Mouse (Mus musculus) bone marrow, adult 2 months (tissue): ENCODE results near the gene Ehmt1. TPM values are rescaled to one million over a fixed set of nuclear protein-coding genes. Genes with fewer than 3 reads are reported as not detected.

Source experiments
- H3K27ac ChIP-seq: fragments of 200-500 bp; 2 replicates; pipeline ENCODE4 v1.5.1; 2012; ENCODE audit warnings: low read depth, mild to moderate bottlenecking, control low read depth, inconsistent platforms, low read length; ENCODE audit not compliant: control insufficient read depth, poor library complexity, insufficient read depth
- H3K4me1 ChIP-seq: fragments of 200-500 bp; 2 replicates; pipeline ENCODE4 v1.6.1; 2011; ENCODE audit warnings: low read length; ENCODE audit not compliant: control insufficient read depth, insufficient read depth
- H3K4me3 ChIP-seq: fragments of 200-500 bp; replicated peaks from 2 replicates; pipeline ENCODE3; 2011; ENCODE audit warnings: mild to moderate bottlenecking, low read depth, low read length, control low read depth; ENCODE audit not compliant: control insufficient read depth
- CTCF ChIP-seq: fragments of 200-500 bp; IDR thresholded peaks from 2 replicates; pipeline ENCODE4 v1.5.1; 2011; ENCODE audit warnings: low read length, control low read depth; ENCODE audit not compliant: control insufficient read depth, insufficient read depth
- POLR2A ChIP-seq: fragments of 200-500 bp; IDR thresholded peaks from 2 replicates; pipeline ENCODE4 v1.6.1; 2011; ENCODE audit warnings: low read depth, mild to moderate bottlenecking, control low read depth, low read length, borderline replicate concordance; ENCODE audit not compliant: control insufficient read depth
- WGBS: fragments of 180-500 bp; shearing (Covaris S2); methylation state at CpG from one replicate; pipeline ENCODE4 v1.1.7; 2018; 5-methylcytosine and 5-hydroxymethylcytosine counted together
- polyA plus RNA-seq: library from polyadenylated mRNA; stranded (reverse); fragments of >200 nt; gene quantifications from 2 replicates; pipeline ENCODE4 v1.2.4, GENCODE M21; 2011; ENCODE audit warnings: low replicate concordance; ENCODE audit not compliant: missing spikeins, insufficient read depth, insufficient read length

The Ehmt1 gene
- polyA plus RNA-seq, 1 experiment, result 31.3 TPM

DNA sequence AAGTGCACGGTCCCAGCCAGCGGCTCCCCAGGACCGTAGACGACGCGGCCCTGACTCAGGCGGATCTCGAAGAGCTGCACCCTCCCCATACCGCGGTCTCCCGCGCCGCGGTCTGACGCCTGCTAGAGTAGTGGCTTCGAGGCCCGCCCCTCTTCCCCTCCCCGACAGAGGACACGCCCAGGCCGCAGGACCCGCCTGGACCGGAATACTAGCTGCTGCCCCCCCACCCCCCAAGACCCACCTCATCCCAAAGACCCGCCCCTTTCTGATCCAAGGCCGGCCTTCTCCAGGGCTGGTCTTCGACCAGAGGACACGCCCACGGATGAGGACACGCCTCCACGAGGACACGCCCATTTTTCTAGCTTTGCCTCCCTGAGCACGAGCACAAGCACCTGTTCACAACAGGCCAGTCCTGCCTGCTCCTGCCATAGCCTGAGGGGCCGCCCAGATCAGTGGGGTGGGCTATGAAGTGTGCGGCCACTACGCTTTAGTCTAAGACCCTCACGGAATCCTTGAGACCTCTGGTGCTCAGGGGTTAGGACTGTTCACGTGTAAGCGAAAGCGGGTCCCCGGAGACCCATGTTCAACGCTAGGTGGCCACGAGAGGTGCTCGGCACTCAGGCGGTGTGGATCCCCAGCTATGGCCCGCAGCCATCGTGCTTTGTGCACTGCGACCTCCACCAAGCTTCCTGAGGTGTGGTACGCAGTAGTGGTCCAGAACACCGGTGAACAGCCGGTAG lies 15.8 kb upstream of the Ehmt1 start, which contains the start of gene Arrdc1:
Gene Arrdc1, minus strand, starts transcription at position 196 of the 740 bp plus-strand sequence.
- peak within 1 kb of the TSS; percentile 73 for H3K4me3 ChIP-seq
- H3K4me1 ChIP-seq, result peaks cover 2% of the 10 kb centered on the region; the same call in 1 of the 2 replicates
- TF ChIP-seq POLR2A (peak; percentile 80), CTCF (peak; percentile 55)
- WGBS, result under 1% methylated on average over 48 of the region's 49 CpGs
- peak within 1 kb of the TSS; percentile 97 for H3K27ac ChIP-seq

DNA sequence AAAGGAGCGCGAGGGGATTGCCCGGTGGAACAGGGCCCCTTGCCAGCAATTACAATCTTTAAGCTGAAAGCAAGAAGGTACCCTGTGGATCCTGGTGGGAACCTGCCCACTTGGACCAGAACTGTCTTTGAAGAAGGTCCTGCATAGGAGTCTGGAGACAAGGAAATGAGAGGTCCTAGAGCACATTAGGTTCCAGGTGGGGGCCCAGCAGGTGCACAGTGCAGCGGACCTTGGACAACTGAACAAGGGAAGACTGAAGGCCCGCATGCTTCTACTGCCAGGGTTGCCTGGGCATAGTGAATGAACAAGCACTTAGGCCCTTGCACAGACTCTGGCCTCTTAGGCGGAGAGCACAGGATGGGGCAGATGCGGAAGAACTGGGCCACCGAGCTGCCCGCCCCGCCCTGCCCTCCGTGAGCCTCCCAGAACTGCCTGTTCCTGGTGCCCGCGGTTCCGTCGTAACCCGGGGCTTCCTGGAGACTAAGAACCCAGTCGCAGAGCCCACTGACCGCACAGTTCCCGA lies 15.1 kb upstream of the Ehmt1 start:
- Histone ChIP-seq H3K4me3 (peak overlapping the region; percentile 73), H3K27ac (peak overlapping the region; percentile 97), H3K4me1 (peaks cover 2% of the 10 kb centered on the region; the same call in 1 of the 2 replicates)
- WGBS, result 2% methylated on average over 19 of the region's 19 CpGs
- TF ChIP-seq CTCF, result no peak
- 0 out of 2 replicates have a peak, but pooled peaks have one; percentile 13 for TF ChIP-seq POLR2A

DNA sequence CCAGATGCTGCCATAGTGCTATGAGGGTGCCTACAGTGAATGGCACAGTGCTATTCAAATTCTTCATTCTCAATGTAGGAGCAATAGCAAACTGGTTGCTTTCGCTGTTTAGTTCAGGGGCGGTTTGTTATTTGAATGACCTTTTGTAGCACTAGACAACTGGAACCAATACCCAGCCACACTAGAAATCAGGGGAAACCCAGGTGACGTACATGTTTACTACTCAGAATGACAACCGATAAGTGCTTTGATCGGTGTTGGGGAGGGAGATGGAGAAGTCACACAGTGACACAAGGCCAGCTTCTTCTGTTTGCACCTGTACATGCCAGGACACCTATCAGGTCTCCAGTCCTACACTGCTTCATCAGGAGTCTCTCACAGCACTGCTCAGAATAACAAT lies 10.2 kb upstream of the Ehmt1 start:
- TF ChIP-seq CTCF (no peak), POLR2A (no peak)
- H3K4me3 ChIP-seq, result no peak overlapping the region
- H3K4me1 ChIP-seq, result peaks cover 2% of the 10 kb centered on the region; the same call in 1 of the 2 replicates
- H3K27ac ChIP-seq, result no peak overlapping the region
- WGBS, result 89% methylated on average over 5 of the region's 5 CpGs

DNA sequence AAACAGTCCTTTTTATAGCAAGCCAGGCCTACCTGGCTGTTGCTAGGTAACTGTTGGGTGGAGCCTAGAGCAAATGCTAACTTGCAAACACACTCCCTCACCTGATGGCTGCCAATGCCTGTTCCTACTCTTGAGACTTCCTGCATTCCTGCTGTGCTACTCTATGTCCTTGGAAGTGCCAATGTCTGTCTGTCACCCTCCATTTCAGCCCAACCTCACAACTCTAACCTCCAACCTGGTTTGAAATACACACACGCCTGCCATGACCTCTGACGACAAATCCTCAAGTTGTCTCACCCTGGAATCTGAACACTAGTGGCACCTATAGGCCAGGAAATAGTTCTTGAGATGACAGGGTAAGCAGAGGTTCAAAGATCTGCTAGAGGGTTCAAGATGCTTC lies 9.7 kb upstream of the Ehmt1 start:
- TF ChIP-seq CTCF, result no peak
- TF ChIP-seq POLR2A, result no peak
- no peak overlapping the region for H3K27ac ChIP-seq
- H3K4me1 ChIP-seq, result peaks cover 2% of the 10 kb centered on the region; the same call in 1 of the 2 replicates
- no peak overlapping the region for H3K4me3 ChIP-seq
- 79% methylated on average over 2 of the region's 2 CpGs for WGBS

DNA sequence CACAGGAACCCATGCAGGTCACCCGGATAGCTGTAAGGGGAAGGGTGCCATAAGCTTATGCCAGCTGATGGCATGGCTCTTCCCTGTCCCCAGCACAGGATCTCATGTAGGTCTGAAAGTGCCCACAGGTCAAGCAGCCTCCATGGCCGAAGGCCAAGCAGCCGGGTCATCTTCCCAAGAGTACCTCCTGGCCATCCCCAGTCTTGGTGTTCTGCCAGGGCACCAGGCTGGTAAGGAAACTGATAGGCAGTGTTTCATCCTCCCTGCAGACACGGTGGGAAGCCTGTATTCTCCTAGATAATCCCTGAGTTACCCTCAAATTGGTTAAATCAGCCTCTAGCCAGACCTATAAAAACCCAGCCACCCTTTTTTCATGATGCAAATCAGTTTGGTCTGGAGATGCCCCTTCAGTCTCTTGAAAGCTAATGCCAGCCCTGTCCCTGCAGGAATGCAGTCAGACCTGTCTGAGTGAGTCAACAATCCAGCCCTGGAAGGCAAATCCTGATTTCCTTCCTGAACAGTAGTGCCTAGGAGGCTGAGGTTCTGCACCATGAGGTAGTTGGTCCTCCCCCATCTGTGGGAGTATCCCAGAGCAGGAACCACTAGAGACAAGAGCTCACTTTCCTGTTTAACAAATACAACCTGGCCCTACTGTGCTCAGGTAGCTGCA lies 8.5 kb upstream of the Ehmt1 start:
- H3K4me3 ChIP-seq, result no peak overlapping the region
- no peaks in the 10 kb centered on the region for H3K4me1 ChIP-seq
- WGBS, result 61% methylated on average over 4 of the region's 4 CpGs
- H3K27ac ChIP-seq, result no peak overlapping the region; the same call in 1 of the 2 replicates
- no peak for TF ChIP-seq POLR2A
- no peak for TF ChIP-seq CTCF

DNA sequence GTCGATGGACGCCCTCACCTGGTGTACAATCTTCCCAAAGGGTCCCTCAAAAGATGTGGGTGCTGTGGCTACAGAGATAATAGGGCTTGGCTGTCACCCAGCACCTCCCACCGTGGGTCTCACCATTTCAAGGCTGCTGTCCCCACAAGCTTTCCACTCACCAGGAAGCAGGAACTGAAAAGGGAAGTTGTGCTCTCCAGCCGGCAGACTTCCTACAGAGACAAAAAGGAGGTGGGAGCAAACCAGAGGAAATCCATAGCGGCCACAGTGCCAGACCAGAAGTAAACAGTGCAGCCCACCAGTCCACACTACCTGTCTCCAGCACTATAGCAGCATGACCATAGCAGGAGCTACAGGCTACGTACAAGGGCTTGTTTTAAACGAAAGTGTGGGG lies 7.5 kb upstream of the Ehmt1 start:
- Histone ChIP-seq H3K4me3 (no peak overlapping the region), H3K4me1 (no peaks in the 10 kb centered on the region), H3K27ac (no peak overlapping the region)
- 39% methylated on average over 7 of the region's 7 CpGs for WGBS
- TF ChIP-seq POLR2A, result no peak
- no peak for TF ChIP-seq CTCF

DNA sequence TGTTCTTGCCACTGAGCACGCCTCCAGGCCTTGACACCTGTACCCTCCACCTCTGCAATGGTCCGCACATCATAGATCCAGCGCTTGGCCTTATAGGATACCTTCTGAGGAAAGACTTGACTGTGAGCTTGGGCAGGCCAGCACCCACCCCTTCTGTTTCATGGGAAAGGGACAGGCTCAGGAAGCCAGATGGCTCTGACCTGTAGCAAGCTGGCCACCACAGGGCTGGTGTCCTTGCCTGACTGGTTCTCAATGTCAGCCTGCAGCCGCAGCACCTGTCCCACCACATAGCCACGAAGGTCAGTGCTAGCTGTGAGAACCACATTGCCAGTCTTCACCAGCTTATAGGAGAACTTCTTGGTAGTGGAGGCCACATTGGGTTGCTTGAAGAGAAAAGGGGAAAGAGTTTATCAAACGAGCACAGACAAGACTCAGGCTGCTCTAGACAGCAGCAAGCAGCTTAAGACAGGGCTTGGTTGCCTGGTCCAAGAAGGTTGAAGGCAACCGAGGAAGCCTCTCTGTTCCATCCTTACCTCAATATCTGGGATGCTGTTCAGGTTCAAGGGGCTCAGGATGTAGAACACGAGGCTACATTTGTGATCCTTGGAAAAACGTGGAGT lies 7.0 kb upstream of the Ehmt1 start:
- WGBS, result 77% methylated on average over 9 of the region's 9 CpGs
- no peaks in the 10 kb centered on the region for H3K4me1 ChIP-seq
- no peak for TF ChIP-seq POLR2A
- no peak for TF ChIP-seq CTCF
- H3K27ac ChIP-seq, result no peak overlapping the region
- H3K4me3 ChIP-seq, result no peak overlapping the region

DNA sequence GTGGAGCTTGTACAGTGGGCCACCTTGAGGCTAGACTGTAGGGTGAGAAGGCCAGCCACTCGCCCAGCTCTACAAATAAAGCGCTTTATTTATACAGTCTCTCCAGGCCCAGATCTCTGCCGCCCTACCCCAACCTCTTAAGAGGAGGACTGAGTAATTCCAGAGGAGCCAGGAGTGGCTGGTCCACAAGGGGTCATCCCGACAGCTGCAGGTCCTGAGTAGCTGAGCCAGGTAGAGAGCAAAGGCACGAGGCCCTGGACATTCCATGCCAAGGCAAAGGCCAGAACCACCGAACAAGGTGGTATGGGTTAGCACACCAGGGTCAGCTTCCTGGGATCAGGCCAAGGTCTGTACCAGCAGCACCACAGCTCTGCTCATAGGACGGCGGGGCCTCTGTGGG lies 5.9 kb upstream of the Ehmt1 start:
- Histone ChIP-seq H3K27ac (no peak overlapping the region), H3K4me3 (no peak overlapping the region)

More for the DNA sequence above, 5.9 kb upstream of the Ehmt1 start:
- 89% methylated on average over 8 of the region's 8 CpGs for WGBS
- no peaks in the 10 kb centered on the region for H3K4me1 ChIP-seq
- TF ChIP-seq CTCF (no peak), POLR2A (no peak)
